Mouse (Mus musculus) thymus, postnatal 36 days (tissue): ENCODE measurements around the gene Ank3.

ENCODE experiments used
- DNase-seq, 2 experiments: peaks; one replicate each; pipeline ENCODE4 v3.0.0; 2022; ENCODE audit warnings: mixed read lengths in 2 of 2

The Ank3 gene

GRCm38 (mm10) chr10:69632885-69633284 is 234.3 kb downstream of the Ank3 start:
- no peak for DNase-seq

GRCm38 (mm10) chr10:69634891-69635290 is 236.3 kb downstream of the Ank3 start:
- DNase-seq = no peak

GRCm38 (mm10) chr10:69635910-69636656 is 237.5 kb downstream of the Ank3 start:
- DNase-seq = no peak

GRCm38 (mm10) chr10:69639138-69639537 is 240.6 kb downstream of the Ank3 start:
- no peak for DNase-seq

GRCm38 (mm10) chr10:69640617-69641016 is 242.0 kb downstream of the Ank3 start:
- no peak for DNase-seq

GRCm38 (mm10) chr10:69643481-69643880 is 244.9 kb downstream of the Ank3 start:
- no peak for DNase-seq

- DNase-seq = no peak
Measured at GRCm38 (mm10) chr10:69643986-69644385, 245.4 kb downstream of the Ank3 start.

- DNase-seq = no peak
Measured at GRCm38 (mm10) chr10:69645311-69645802, 246.8 kb downstream of the Ank3 start.

GRCm38 (mm10) chr10:69645929-69646328 is 247.4 kb downstream of the Ank3 start:
- DNase-seq = no peak

GRCm38 (mm10) chr10:69650074-69650473 is 251.5 kb downstream of the Ank3 start:
- no peak for DNase-seq

- no peak for DNase-seq
Measured at GRCm38 (mm10) chr10:69652660-69653059, 254.1 kb downstream of the Ank3 start.

GRCm38 (mm10) chr10:69653121-69653677 is 254.6 kb downstream of the Ank3 start:
- DNase-seq = no peak

GRCm38 (mm10) chr10:69654176-69654575 is 255.6 kb downstream of the Ank3 start:
- no peak for DNase-seq

- DNase-seq = no peak
Measured at GRCm38 (mm10) chr10:69654866-69655633, 256.5 kb downstream of the Ank3 start.

- peak; percentile 16 to 19 for DNase-seq
Measured at GRCm38 (mm10) chr10:69656321-69656720, 257.7 kb downstream of the Ank3 start.

- DNase-seq = no peak
Measured at GRCm38 (mm10) chr10:69659818-69660217, 261.2 kb downstream of the Ank3 start.

- peak in 1 of 2 experiments; percentile 33 for DNase-seq
Measured at GRCm38 (mm10) chr10:69662338-69662737, 263.8 kb downstream of the Ank3 start.

- DNase-seq = no peak
Measured at GRCm38 (mm10) chr10:69667482-69667881, 268.9 kb downstream of the Ank3 start.

- no peak for DNase-seq
Measured at GRCm38 (mm10) chr10:69670496-69670895, 271.9 kb downstream of the Ank3 start.

GRCm38 (mm10) chr10:69670959-69671358 is 272.4 kb downstream of the Ank3 start:
- no peak for DNase-seq

- no peak for DNase-seq
Measured at GRCm38 (mm10) chr10:69671505-69671904, 272.9 kb downstream of the Ank3 start.

- no peak for DNase-seq
Measured at GRCm38 (mm10) chr10:69672545-69672944, 274.0 kb downstream of the Ank3 start.

- DNase-seq = no peak
Measured at GRCm38 (mm10) chr10:69678230-69678629, 279.7 kb downstream of the Ank3 start.

- no peak for DNase-seq
Measured at GRCm38 (mm10) chr10:69686336-69686735, 287.8 kb downstream of the Ank3 start.
